Mouse (Mus musculus) heart, embryonic 11.5 days (tissue): ENCODE measurements around the gene Nrtn. TPM values are rescaled to one million over a fixed set of nuclear protein-coding genes. Genes with fewer than 3 reads are reported as not detected.
A peak's percentile ranks its signal among the peaks of the same experiment; 100 is the strongest.

Experiments
- ATAC-seq: fragments of 200-750 bp; cut with Nextera tagmentation; replicated peaks from 2 replicates; pipeline ENCODE4 v1.8.0; 2017; ENCODE audit warnings: moderate library complexity; ENCODE audit not compliant: insufficient number of reproducible peaks, low FRiP score, low TSS enrichment
- H3K27ac ChIP-seq: fragments of 300-500 bp; sonication (generic); 2 replicates; pipeline ENCODE4 v1.5.1; 2014; ENCODE audit warnings: mild to moderate bottlenecking, low read depth, low read length
- H3K27me3 ChIP-seq: fragments of 300-500 bp; sonication (generic); 2 replicates; pipeline ENCODE4 v1.6.1; 2014; ENCODE audit warnings: mild to moderate bottlenecking, low read length, mixed read lengths; ENCODE audit not compliant: control insufficient read depth, insufficient read depth
- H3K36me3 ChIP-seq: fragments of 300-500 bp; sonication (generic); 2 replicates; pipeline ENCODE4 v1.6.1; 2014; ENCODE audit warnings: mild to moderate bottlenecking, low read length, moderate library complexity, mixed read lengths; ENCODE audit not compliant: control insufficient read depth, insufficient read depth
- H3K4me1 ChIP-seq: fragments of 300-500 bp; sonication (generic); 2 replicates; pipeline ENCODE4 v1.6.1; 2014; ENCODE audit warnings: low read length; ENCODE audit not compliant: control insufficient read depth, insufficient read depth
- H3K4me2 ChIP-seq: fragments of 300-500 bp; sonication (generic); 2 replicates; pipeline ENCODE4 v1.6.1; 2014; ENCODE audit warnings: mild to moderate bottlenecking, moderate library complexity
- H3K4me3 ChIP-seq: fragments of 300-500 bp; sonication (generic); 2 replicates; pipeline ENCODE4 v1.5.1; 2014; ENCODE audit warnings: low read depth, low read length
- H3K9ac ChIP-seq: fragments of 300-500 bp; sonication (generic); 2 replicates; pipeline ENCODE4 v1.6.1; 2014; ENCODE audit warnings: mild to moderate bottlenecking, low read depth, low read length, moderate library complexity
- H3K9me3 ChIP-seq: fragments of 300-500 bp; sonication (generic); replicated peaks from 2 replicates; pipeline ENCODE4 v1.6.1; 2016; ENCODE audit warnings: low read length; ENCODE audit not compliant: control insufficient read depth
- WGBS: fragments of 180-500 bp; shearing (Covaris S2); extraction: QIAGEN DNeasy Blood & Tissue Kit; methylation state at CpG from one replicate; pipeline ENCODE4 v1.1.7; 2014; ENCODE audit not compliant: insufficient replicate concordance; 5-methylcytosine and 5-hydroxymethylcytosine counted together
- polyA plus RNA-seq: library from polyadenylated mRNA; unstranded; fragments of >200 nt; fragmentation: Nextera tagmentation; extraction: Ambion mirVana; gene quantifications from 2 replicates; pipeline ENCODE4 v1.2.1, GENCODE M21; 2014

Gene Nrtn
- polyA plus RNA-seq, 1 experiment from 2014 or later = 5.2 TPM

- no peaks in the 10 kb centered on the region for H3K27me3 ChIP-seq
- peak; percentile 78 for ATAC-seq
- H3K9ac ChIP-seq = peak within 1 kb of the TSS; percentile 96
- peak within 1 kb of the TSS; percentile 78 for H3K27ac ChIP-seq
- no peaks in the 10 kb centered on the region for H3K9me3 ChIP-seq
- H3K4me3 ChIP-seq = peak within 1 kb of the TSS; percentile 84
- peak within 1 kb of the TSS; percentile 90 for H3K4me2 ChIP-seq
- peaks cover 36% of the 10 kb centered on the region for H3K4me1 ChIP-seq
- H3K36me3 ChIP-seq = peaks cover 4% of the 10 kb centered on the region
- WGBS = under 1% methylated on average over 59 of the region's 59 CpGs
Measured at GRCm38 (mm10) chr17:56717363-56718058, 39.8 kb downstream of the Nrtn start, which contains the start of the genes Ndufa11 and Vmac. Ndufa11 (plus strand) TSS chr17:56717767. Vmac (minus strand) TSS chr17:56718022.

DNA sequence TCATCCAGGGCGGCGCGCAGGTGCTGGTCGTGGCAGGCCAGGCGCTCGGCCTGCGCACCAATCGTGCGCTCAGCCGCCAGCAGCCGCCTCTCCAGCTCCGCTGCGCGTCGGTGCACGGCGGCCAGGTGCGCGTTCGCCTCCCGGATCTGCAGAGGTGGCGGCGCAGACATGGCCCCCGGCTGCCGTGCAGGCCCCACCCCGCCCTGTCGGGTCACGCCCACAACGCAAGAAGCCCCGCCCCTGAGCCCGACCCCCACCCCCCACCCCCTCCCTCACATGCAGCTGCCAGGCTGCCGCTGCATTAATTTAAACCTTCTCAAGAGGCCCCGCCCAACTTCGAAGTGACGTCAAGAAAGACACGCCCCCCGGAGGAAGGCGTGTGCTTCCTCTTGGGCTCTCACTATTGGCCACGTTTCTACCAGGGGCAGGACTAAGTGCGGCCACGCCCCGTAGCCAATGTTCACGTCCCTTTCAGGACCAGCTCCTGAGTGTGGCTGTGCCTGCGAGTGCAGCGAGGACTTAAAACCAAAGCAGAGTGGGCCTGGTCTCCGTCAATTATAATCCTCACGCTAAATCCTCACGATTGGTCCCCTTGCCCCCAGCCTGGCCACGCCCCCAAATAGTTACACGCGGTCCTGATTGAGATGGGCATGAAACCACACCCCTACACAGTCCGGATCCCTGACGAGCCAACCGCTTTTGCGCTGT, 40.5 kb downstream of the Nrtn start:
- H3K4me1 ChIP-seq = peaks cover 36% of the 10 kb centered on the region
- peak overlapping the region; percentile 96 for H3K9ac ChIP-seq
- peak overlapping the region; percentile 84 for H3K4me3 ChIP-seq
- H3K27ac ChIP-seq = peak overlapping the region; percentile 78
- ATAC-seq = peak; percentile 84
- WGBS = under 1% methylated on average over 47 of the region's 55 CpGs
- H3K9me3 ChIP-seq = no peaks in the 10 kb centered on the region
- no peaks in the 10 kb centered on the region for H3K27me3 ChIP-seq
- H3K4me2 ChIP-seq = peak overlapping the region; percentile 90
- H3K36me3 ChIP-seq = peaks cover 8% of the 10 kb centered on the region

GRCm38 (mm10) chr17:56715914-56716654, 41.2 kb downstream of the Nrtn start:
- Histone ChIP-seq H3K4me1 (peaks cover 36% of the 10 kb centered on the region), H3K4me3 (peak overlapping the region; percentile 84), H3K36me3 (peaks cover 11% of the 10 kb centered on the region), H3K27me3 (no peaks in the 10 kb centered on the region), H3K27ac (peak overlapping the region; percentile 54; the same call in 1 of the 2 replicates), H3K9ac (peak overlapping the region; percentile 77), H3K9me3 (no peaks in the 10 kb centered on the region), H3K4me2 (peak overlapping the region; percentile 90)
- WGBS = 28% methylated on average over 22 of the region's 22 CpGs
- no peak for ATAC-seq

- Histone ChIP-seq H3K4me1 (peaks cover 36% of the 10 kb centered on the region), H3K27ac (no peak overlapping the region), H3K4me3 (no peak overlapping the region), H3K4me2 (peak overlapping the region; percentile 90; the same call in 1 of the 2 replicates), H3K36me3 (peaks cover 19% of the 10 kb centered on the region), H3K27me3 (no peaks in the 10 kb centered on the region), H3K9ac (no peak overlapping the region; the same call in 1 of the 2 replicates), H3K9me3 (no peaks in the 10 kb centered on the region)
- ATAC-seq = no peak
- 46% methylated on average over 11 of the region's 11 CpGs for WGBS
Measured at GRCm38 (mm10) chr17:56715360-56715759, 42.0 kb downstream of the Nrtn start.

DNA sequence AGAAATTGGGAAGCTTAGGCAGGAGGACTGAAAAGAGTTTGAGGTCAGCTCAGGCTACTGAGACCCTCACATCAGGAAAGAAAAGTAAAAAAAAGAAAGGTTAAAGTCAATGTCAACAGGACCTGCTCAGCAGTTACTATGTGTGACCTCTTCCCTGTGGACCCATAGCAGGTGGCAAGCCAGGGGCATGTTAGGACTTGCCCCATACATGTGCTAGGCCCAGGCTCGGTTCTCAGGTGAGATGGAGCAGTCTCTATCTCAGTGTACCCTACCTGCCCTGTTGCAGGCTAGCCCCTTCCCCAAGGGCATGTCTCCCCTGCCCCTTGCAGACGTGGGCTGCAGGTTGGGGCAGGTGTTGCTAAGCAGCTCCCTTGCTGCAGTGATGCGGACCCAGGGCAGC, 47.6 kb downstream of the Nrtn start:
- 94% methylated on average over 3 of the region's 3 CpGs for WGBS
- no peak for ATAC-seq
- Histone ChIP-seq H3K9me3 (no peaks in the 10 kb centered on the region), H3K4me3 (no peak overlapping the region), H3K4me1 (peaks cover 12% of the 10 kb centered on the region), H3K4me2 (no peak overlapping the region), H3K36me3 (peaks cover 63% of the 10 kb centered on the region), H3K27me3 (no peaks in the 10 kb centered on the region), H3K27ac (no peak overlapping the region), H3K9ac (no peak overlapping the region)

- no peak overlapping the region for H3K4me3 ChIP-seq
- H3K9ac ChIP-seq = no peak overlapping the region
- peaks cover 4% of the 10 kb centered on the region for H3K4me1 ChIP-seq
- no peak overlapping the region for H3K4me2 ChIP-seq
- H3K9me3 ChIP-seq = no peaks in the 10 kb centered on the region
- H3K36me3 ChIP-seq = peaks cover 71% of the 10 kb centered on the region
- H3K27me3 ChIP-seq = no peaks in the 10 kb centered on the region
- 82% methylated on average over 4 of the region's 4 CpGs for WGBS
- H3K27ac ChIP-seq = no peak overlapping the region
- no peak for ATAC-seq
Measured at GRCm38 (mm10) chr17:56708692-56709091, 48.6 kb downstream of the Nrtn start.

DNA sequence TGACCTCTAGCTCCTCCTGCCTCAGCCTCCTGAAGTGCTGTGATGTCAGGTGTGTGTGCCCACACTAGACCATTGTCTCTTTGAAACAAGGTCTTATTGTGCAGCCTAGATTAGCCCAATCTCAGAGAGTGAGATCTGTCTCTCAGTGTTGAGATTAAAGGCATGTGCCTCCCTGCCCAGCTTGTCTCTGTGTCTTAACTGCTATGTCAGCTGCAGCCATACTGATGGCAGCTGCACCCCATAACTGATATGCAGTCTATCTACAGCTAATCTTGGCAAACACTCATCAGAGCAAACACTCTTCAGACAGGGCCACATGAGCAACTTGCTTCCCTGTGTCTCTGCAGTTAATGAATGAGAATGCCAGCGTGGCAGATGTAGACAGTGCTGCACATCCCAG, 50.8 kb downstream of the Nrtn start:
- no peak for ATAC-seq
- H3K36me3 ChIP-seq = peaks cover 74% of the 10 kb centered on the region
- 96% methylated on average over 1 of the region's 1 CpGs for WGBS

GRCm38 (mm10) chr17:56703038-56703437, 54.3 kb downstream of the Nrtn start:
- no peak for ATAC-seq
- no peak overlapping the region for H3K27ac ChIP-seq
- no peak overlapping the region for H3K9ac ChIP-seq
- H3K27me3 ChIP-seq = no peaks in the 10 kb centered on the region
- H3K4me1 ChIP-seq = no peaks in the 10 kb centered on the region
- H3K4me2 ChIP-seq = no peak overlapping the region
- no peaks in the 10 kb centered on the region for H3K9me3 ChIP-seq
- H3K36me3 ChIP-seq = peaks cover 69% of the 10 kb centered on the region
- 70% methylated on average over 4 of the region's 4 CpGs for WGBS
- H3K4me3 ChIP-seq = no peak overlapping the region

More for the DNA sequence above, 50.8 kb downstream of the Nrtn start:
- H3K9me3 ChIP-seq = no peaks in the 10 kb centered on the region
- H3K27me3 ChIP-seq = no peaks in the 10 kb centered on the region
- no peak overlapping the region for H3K27ac ChIP-seq
- H3K9ac ChIP-seq = no peak overlapping the region
- H3K4me1 ChIP-seq = no peaks in the 10 kb centered on the region
- no peak overlapping the region for H3K4me2 ChIP-seq
- no peak overlapping the region for H3K4me3 ChIP-seq
